Mouse (Mus musculus): Measurements from ENCODE around the gene Marcksl1.

GRCm38 (mm10) chr4:129555421-129555861 lies 42.1 kb downstream of the Marcksl1 start:
- TF ChIP-seq CTCF (IDR thresholded peaks at IDR 0.05; ENCODE audit: control insufficient read depth, insufficient read depth, insufficient replicate concordance, low read depth, low read length) (peak; percentile 94; the same call in 1 of the 2 replicates), POLR2A (IDR thresholded peaks at IDR 0.05; ENCODE audit: control insufficient read depth, low read depth, low read length) (no peak)

All from testis, adult 2 months (tissue).